Mouse (Mus musculus) heart, embryonic 14.5 days (tissue): ENCODE results near the gene Tpbpa. TPM values are rescaled to one million over a fixed set of nuclear protein-coding genes. Genes with fewer than 3 reads are reported as not detected.
A peak's percentile ranks its signal among the peaks of the same experiment; 100 is the strongest.
"Not testable (repeated sequence)": the region's sequence is repeated elsewhere in the genome, so short reads cannot be mapped to it uniquely, and the experiment has no call there.

Experiments used
- ATAC-seq: fragments of 200-750 bp; cut with Nextera tagmentation; 2 replicates; pipeline ENCODE4 v1.8.0; 2017; ENCODE audit warnings: low read depth, moderate TSS enrichment; ENCODE audit not compliant: insufficient number of reproducible peaks, insufficient read depth, low FRiP score
- H3K27ac ChIP-seq, 2 experiments: fragments of 200-500 bp in 1 of 2; fragments of 300-500 bp in 1 of 2; sonication (generic) in 1 of 2; replicated peaks in 1 of 2; 2 replicates each; pipeline ENCODE4 v1.5.1; 2012 to 2014; ENCODE audit warnings: low read depth in 2 of 2, low read length in 2 of 2, control low read depth in 1 of 2, mild to moderate bottlenecking in 1 of 2, mixed read lengths in 1 of 2; ENCODE audit not compliant: control insufficient read depth in 1 of 2, insufficient read depth in 1 of 2
- H3K27me3 ChIP-seq: fragments of 300-500 bp; sonication (generic); 2 replicates; pipeline ENCODE4 v1.6.1; 2014; ENCODE audit warnings: mild to moderate bottlenecking, low read length, control low read depth; ENCODE audit not compliant: control insufficient read depth, insufficient read depth
- H3K36me3 ChIP-seq: fragments of 300-500 bp; sonication (generic); 2 replicates; pipeline ENCODE4 v1.6.1; 2014; ENCODE audit warnings: mild to moderate bottlenecking, control low read depth, low read length, mixed read lengths; ENCODE audit not compliant: control insufficient read depth, insufficient read depth
- H3K4me1 ChIP-seq, 2 experiments: fragments of 200-500 bp in 1 of 2; fragments of 300-500 bp in 1 of 2; sonication (generic) in 1 of 2; 2 replicates each; pipeline ENCODE4 v1.6.1; 2012 to 2014; ENCODE audit warnings: low read length in 2 of 2, control low read depth in 1 of 2, mixed read lengths in 1 of 2; ENCODE audit not compliant: control insufficient read depth in 2 of 2, insufficient read depth in 2 of 2
- H3K4me2 ChIP-seq: fragments of 300-500 bp; sonication (generic); 2 replicates; pipeline ENCODE4 v1.6.1; 2014; ENCODE audit warnings: mild to moderate bottlenecking, low read length
- H3K4me3 ChIP-seq, 2 experiments: fragments of 200-500 bp in 1 of 2; fragments of 300-500 bp in 1 of 2; sonication (generic) in 1 of 2; 2 replicates each; pipeline ENCODE4 v1.5.1; 2012 to 2014; ENCODE audit warnings: low read length in 2 of 2, mild to moderate bottlenecking in 2 of 2, control low read depth in 1 of 2, low read depth in 1 of 2, moderate library complexity in 1 of 2; ENCODE audit not compliant: control insufficient read depth in 1 of 2, insufficient read depth in 1 of 2
- H3K9ac ChIP-seq: fragments of 300-500 bp; sonication (generic); 2 replicates; pipeline ENCODE4 v1.6.1; 2014; ENCODE audit warnings: mild to moderate bottlenecking, low read length
- H3K9me3 ChIP-seq: fragments of 300-500 bp; sonication (generic); 2 replicates; pipeline ENCODE4 v1.6.1; 2016; ENCODE audit warnings: low read length, control low read depth; ENCODE audit not compliant: control insufficient read depth
- WGBS: fragments of 180-500 bp; shearing (Covaris S2); extraction: QIAGEN DNeasy Blood & Tissue Kit; methylation state at CpG from one replicate; pipeline ENCODE4 v1.1.7; 2014; 5-methylcytosine and 5-hydroxymethylcytosine counted together
- polyA plus RNA-seq: library from polyadenylated mRNA; unstranded; fragments of >200 nt; fragmentation: Nextera tagmentation; extraction: Ambion mirVana; gene quantifications from 2 replicates; pipeline ENCODE4 v1.2.1, GENCODE M21; 2014

Tpbpa gene
- polyA plus RNA-seq = not detected in 2 replicates

GRCm38 (mm10) chr13:60941884-60942283, at the start of gene Tpbpa:
Tpbpa (minus strand) TSS chr13:60941984.
- not testable (repeated sequence) for H3K4me3 ChIP-seq, H3K9ac ChIP-seq, H3K4me1 ChIP-seq, H3K27ac ChIP-seq, H3K9me3 ChIP-seq, H3K36me3 ChIP-seq, ATAC-seq, H3K4me2 ChIP-seq, H3K27me3 ChIP-seq
- WGBS = 63% methylated on average over 3 of the region's 3 CpGs

DNA sequence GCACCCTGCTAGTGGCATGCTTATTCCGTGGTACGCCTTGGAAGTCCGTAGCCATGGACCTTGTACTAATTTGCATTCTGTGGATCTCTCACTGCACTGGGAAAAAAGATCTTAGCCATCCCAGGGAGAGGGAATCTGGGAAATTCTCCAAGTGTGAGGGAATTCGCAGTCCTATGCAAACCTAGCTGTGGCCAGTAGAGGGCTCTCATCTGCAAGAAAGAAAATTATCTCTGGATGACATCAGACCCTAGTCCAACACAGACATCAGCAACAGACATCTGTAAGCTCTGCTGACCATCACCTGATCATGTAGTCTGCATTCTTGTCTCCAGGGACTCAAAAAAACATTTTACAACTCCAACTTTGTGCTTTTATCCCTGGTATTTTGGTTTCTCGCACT, 45.1 kb upstream of the Tpbpa start:
- not testable (repeated sequence) for ATAC-seq, H3K27me3 ChIP-seq, H3K9me3 ChIP-seq, H3K27ac ChIP-seq, H3K9ac ChIP-seq, H3K36me3 ChIP-seq, H3K4me3 ChIP-seq, H3K4me2 ChIP-seq, H3K4me1 ChIP-seq
- 68% methylated on average over 4 of the region's 5 CpGs for WGBS

DNA sequence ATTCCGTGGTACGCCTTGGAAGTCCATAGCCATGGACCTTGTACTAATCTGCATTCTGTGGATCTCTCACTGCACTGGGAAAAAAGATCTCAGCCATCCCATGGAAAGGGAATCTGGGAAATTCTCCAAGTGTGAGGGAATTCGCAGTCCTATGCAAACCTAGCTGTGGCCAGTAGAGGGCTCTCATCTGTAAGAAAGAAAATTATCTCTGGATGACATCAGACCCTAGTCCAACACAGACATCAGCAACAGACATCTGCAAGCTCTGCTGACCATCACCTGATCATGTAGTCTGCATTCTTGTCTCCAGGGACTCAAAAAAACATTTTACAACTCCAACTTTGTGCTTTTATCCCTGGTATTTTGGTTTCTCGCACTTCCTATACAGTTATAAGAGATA, 30.5 kb upstream of the Tpbpa start:
- H3K36me3 ChIP-seq, ATAC-seq: not testable (repeated sequence)

GRCm38 (mm10) chr13:60963985-60964384, 22.2 kb upstream of the Tpbpa start:
- not testable (repeated sequence) for H3K4me3 ChIP-seq, H3K27me3 ChIP-seq, ATAC-seq, H3K9me3 ChIP-seq, H3K27ac ChIP-seq, H3K9ac ChIP-seq, H3K4me1 ChIP-seq, H3K36me3 ChIP-seq, H3K4me2 ChIP-seq
- WGBS = 37% methylated on average over 5 of the region's 5 CpGs

More for the DNA sequence above, 30.5 kb upstream of the Tpbpa start:
- 54% methylated on average over 4 of the region's 4 CpGs for WGBS
- H3K4me2 ChIP-seq, H3K4me3 ChIP-seq, H3K27me3 ChIP-seq, H3K9ac ChIP-seq, H3K9me3 ChIP-seq, H3K27ac ChIP-seq, H3K4me1 ChIP-seq: not testable (repeated sequence)

DNA sequence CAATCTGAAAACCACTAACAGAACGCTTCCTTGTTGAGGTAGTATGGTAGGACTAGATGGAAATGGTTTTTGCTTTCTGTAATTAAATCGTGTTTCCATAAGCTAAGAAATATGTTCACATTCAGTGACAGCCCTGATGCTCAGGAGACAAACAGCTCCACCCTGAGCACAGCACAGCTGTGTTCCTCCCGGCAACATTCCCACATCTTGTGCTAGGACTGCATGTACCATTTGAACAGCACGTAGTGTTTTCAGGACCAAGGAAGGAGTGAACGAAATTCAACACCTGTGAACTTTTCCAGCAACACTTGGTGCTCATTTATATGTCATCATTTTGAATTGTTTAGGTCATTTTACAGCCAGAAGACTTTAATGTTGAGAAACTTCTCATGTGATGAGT, 19.9 kb upstream of the Tpbpa start:
- Histone ChIP-seq H3K4me3 (no peak overlapping the region), H3K9me3 (peaks cover 6% of the 10 kb centered on the region; the same call in 1 of the 2 replicates), H3K9ac (no peak overlapping the region), H3K27ac (no peak overlapping the region), H3K4me2 (no peak overlapping the region), H3K27me3 (no peaks in the 10 kb centered on the region), H3K36me3 (no peaks in the 10 kb centered on the region), H3K4me1 (no peaks in the 10 kb centered on the region)
- no peak for ATAC-seq
- 52% methylated on average over 5 of the region's 5 CpGs for WGBS

DNA sequence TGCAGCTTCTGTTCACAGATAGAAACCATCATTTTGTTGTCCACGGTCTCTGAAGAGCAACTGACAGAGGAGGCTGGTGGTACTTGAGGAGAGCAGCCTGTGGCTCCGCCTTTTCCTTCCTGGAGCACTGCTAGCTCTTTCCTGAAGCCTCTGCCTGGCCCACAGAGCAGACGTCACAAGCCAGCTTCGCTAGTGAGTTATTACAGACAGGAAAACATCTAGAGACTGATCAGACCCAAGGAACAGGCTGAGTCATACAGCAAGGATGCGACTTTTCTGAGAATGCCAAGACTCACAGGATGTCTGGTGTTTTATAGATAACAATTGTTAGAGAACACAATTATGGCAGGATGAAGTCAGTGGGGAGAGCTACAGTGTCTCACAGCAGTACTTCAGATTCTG, 5.3 kb downstream of the Tpbpa start, which contains the start of the genes Gm49391 and Ctla2a:
Gene Gm49391, minus strand, starts transcription at position 72 of the 402 bp plus-strand sequence.
Gene Ctla2a, minus strand, starts transcription at position 126 of the 402 bp plus-strand sequence.
- H3K9ac ChIP-seq = no peak within 1 kb of the TSS
- H3K9me3 ChIP-seq = no peaks in the 10 kb centered on the region
- no peak within 1 kb of the TSS for H3K4me3 ChIP-seq
- peak within 1 kb of the TSS; percentile 37 to 62; a peak in 2 of 4 replicates for H3K27ac ChIP-seq
- H3K27me3 ChIP-seq = no peaks in the 10 kb centered on the region
- H3K4me1 ChIP-seq = no peaks in the 10 kb centered on the region
- H3K4me2 ChIP-seq = no peak within 1 kb of the TSS
- WGBS = 40% methylated on average over 5 of the region's 5 CpGs
- H3K36me3 ChIP-seq = no peaks in the 10 kb centered on the region
- ATAC-seq = peak; percentile 88

DNA sequence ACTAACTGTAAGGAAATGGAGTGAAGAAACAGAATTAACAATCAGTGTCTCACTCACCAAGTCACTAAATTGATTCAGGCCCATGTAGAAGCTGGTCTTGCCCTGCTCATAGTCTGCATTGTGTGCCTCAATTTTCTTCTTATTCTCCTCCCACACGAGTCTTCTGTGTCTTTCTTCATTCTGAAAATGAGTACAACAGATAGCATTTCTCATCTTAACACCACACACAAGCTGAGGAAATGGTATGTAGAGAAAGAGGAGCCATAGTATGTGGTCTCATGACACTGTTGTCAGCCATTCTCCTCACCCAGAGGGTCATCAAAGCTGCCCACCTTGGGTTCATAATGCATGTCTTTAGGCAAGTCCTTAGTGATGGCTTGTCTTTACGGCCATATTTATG, 6.3 kb downstream of the Tpbpa start, which contains the start of gene Gm49393:
Gene Gm49393, minus strand, starts transcription at position 101 of the 400 bp plus-strand sequence.
- not testable (repeated sequence) for H3K27me3 ChIP-seq, H3K27ac ChIP-seq, H3K9me3 ChIP-seq, H3K9ac ChIP-seq, H3K36me3 ChIP-seq, H3K4me1 ChIP-seq, H3K4me3 ChIP-seq, H3K4me2 ChIP-seq, ATAC-seq
- WGBS = 50% methylated on average over 2 of the region's 2 CpGs

- H3K9ac ChIP-seq, H3K4me3 ChIP-seq, H3K4me2 ChIP-seq, H3K4me1 ChIP-seq, H3K27ac ChIP-seq, ATAC-seq, H3K27me3 ChIP-seq, H3K9me3 ChIP-seq, H3K36me3 ChIP-seq: not testable (repeated sequence)
- WGBS = 78% methylated on average over 2 of the region's 2 CpGs
Observed at GRCm38 (mm10) chr13:60904780-60905179, 37.0 kb downstream of the Tpbpa start, which contains the start of gene Tpbpb. Tpbpb (minus strand) TSS chr13:60904880.
